Mouse (Mus musculus) retina, embryonic 14.5 days (tissue): ENCODE measurements at regions not wholly inside any gene's neighbourhood (a gene's known extent, or its start where the extent isn't known, plus 50 kb on each side); places are given as distances from the start of the nearest gene placed in this dataset.
"Not testable (repeated sequence)": the region's sequence is repeated elsewhere in the genome, so short reads cannot be mapped to it uniquely, and the experiment has no call there.

Source experiments
- DNase-seq: peaks from one replicate; pipeline ENCODE4 v3.0.0-alpha.2; 2015; ENCODE audit warnings: low spot score

DNA sequence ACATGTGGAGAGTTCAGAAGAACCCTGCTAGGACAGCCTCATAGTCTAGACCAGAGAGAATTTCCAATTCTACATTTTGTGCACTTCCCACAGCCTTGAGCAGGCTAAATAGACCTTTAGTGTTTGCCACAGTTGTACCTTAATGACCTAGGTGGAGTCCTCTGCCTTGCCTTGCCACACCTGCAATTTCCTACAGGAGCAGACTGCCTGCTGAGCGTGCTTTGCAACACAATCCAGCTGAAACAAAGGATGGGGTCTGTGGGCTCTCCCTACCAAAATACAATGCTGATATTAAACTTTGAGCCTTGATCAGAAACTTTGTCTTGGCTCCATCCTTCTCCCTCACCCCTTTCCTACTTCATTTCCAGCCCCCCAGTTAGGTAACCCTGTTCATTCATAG is 326.0 kb upstream of the Snx7 start:
- no peak for DNase-seq

DNA sequence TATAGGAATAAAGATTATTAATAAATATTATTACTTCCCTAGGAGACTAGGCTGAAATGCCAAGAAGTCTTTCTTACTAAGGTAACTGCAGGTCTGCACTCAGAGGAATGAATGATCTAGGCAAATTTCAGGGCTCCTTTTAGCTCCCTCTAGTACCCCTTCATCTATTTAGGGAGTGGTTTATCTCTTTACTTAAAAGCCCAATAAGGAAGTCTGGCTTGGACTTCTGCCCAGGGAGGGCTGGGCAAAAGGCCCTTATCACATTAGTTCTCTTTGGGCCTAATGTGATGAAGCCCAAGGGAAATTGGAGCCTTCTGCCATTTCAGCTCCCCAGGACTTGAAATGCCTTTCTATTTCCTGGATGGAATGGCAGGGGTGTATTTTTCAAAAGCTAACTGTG is 320.6 kb upstream of the Snx7 start:
- no peak for DNase-seq

- DNase-seq = no peak
These were observed 308.7 kb upstream of the Snx7 start for GRCm38 (mm10) chr3:118177446-118177845.

DNA sequence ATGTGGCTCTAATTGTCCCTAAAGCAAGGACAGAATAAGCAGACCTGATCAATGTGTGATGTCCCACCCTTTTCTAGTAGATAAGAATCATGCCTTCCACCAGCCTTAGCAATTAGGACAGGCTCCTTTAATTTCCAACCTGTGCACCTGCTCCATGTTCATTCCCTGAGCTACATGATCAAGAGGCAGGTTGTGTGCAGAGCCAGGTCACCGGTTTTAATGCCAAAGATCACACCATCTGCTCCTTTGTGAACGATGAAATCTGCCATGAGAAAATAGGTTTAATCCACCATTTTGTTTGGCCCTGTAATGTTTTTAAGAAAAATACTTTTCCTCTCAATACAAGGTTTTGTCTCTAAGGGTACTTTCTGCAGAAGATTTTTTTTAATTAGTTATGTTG is 294.2 kb upstream of the Snx7 start:
- no peak for DNase-seq

DNA sequence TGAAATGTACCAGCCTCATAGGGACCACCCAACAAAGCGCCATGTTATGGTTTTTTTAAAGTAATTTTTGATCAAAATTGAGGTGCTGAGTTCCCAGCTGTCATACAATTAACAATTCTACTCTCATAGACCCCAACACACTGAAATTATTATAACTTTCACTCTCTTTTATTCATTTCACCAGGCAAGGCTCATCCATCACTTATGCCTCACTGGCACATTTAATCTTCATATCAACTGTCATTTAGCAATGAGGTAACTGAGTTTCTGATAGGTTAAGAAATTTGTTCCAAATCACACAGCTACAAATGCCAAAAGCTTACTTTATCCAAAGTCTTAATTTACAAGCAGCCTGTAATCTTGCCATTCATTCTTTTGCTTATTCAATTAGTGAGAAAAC is 276.1 kb upstream of the Snx7 start:
- no peak for DNase-seq

DNA sequence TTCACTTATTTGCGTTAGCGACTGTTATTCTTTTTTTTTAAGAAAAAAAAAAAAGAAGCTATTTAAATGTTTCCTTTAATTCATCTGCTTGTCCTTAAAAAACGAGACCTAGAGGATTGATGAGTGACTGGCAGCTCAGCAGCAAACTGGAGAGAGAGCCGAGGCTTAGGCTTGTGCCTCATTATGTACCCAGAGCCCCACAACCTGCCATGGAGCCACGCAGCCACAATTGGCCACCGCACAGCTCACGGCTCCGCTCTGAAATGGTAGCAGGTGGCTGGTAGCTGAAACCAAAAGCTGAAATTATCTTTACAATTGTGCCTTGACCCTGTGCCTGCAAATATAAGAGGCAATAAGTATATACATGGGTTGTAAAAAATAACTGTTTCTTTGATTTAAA is 273.0 kb upstream of the Snx7 start:
- DNase-seq = no peak

DNA sequence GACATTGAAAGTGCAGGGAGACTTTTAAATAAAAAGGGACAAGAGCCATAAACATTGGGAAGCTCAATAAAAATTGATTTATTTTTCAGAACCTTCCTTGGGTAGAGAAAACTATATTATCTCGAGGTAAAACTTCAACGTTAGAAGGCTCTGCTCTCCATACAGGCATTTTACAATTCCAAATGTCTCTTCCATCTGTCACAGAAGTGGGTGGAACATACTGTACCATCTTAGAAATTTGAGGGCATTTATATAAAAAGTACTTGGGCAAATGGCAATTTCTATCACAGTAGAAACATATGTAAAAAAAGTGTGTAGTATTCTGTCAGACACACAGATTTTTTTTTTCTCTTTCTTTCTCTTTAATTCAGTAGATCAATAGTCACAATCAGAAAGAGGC is 271.4 kb upstream of the Snx7 start:
- no peak for DNase-seq

GRCm38 (mm10) chr3:118128349-118128748 is 259.6 kb upstream of the Snx7 start:
- not testable (repeated sequence) for DNase-seq

- no peak for DNase-seq
These were observed 233.9 kb upstream of the Snx7 start for GRCm38 (mm10) chr3:118102635-118103034.

GRCm38 (mm10) chr3:118084508-118084907 is 215.8 kb upstream of the Snx7 start:
- no peak for DNase-seq

DNA sequence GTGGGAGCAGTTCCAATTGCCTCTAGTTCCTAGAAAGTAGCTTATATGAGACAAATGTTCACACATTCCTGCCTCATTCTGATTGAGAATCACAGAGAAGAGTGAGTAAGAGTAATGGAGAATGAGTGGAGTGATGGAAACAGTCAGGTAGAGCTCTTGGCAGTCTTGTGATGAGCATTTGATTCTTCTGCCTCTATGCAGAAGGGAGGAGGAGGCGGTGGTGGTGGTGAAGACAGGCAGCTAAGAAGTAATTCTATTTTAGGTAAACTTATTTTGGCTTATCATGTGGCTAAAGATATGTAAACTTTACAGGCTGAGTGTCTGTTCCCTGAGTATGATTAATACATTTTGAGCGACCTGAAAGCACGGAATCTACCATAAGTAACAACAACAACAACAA is 203.6 kb upstream of the Snx7 start:
- DNase-seq = no peak

DNA sequence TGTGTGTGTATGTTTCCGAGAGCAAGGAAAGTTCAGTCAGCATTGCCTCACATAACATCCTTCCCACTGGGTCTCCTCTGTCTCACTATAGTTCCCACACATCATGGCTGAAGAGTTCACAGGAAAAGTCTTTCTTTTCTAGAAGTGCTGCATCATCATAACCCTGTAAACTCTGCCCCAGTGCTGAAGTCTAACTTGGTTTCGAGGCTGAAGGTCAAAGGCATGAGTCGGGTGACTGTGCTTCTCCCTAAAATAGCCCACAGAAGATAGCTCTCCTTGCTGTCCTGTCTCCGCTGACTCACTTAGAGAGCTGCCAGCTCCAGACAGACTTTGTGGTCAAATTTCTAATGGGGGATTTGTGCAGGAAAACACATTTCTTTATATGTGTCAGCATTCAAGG is 201.4 kb upstream of the Snx7 start:
- no peak for DNase-seq

DNA sequence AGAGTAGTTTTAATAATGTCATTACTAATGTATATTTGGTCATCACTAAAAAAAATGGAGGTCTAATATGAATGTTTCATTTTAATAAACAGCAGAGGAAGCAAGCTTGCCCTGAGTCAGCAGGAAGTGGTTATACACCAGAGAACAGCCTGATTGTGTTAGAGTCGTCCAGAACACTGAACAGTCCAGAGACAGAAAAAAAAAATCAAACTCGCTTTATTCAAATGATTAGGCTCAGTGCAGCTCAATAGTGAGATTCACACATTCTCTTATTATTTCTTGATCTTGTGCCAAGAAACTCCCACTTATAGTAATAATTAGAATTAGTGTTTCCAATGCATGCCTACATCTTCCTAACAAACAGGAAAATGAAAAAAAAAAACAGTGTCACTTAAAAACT is 194.9 kb upstream of the Snx7 start:
- DNase-seq = no peak

DNA sequence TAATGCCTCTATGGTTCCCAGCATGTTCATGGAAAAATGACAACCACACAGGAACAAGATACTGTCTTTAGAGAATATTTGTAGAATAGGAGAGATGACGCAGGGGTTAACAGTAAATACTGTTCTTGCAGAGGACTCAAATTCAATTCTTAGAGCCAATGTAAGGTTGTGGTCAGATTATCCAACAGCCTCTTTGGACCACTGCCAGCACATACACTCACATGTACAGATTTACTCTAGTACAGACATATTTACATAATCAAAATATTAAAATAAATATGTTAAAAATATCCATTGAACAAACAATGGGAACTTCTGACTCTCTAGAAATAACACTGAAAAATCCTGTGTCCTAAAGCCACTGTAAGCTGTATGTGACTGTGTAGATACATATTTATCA is 193.8 kb upstream of the Snx7 start:
- no peak for DNase-seq

GRCm38 (mm10) chr3:118047016-118047415 is 178.3 kb upstream of the Snx7 start:
- DNase-seq = no peak

DNA sequence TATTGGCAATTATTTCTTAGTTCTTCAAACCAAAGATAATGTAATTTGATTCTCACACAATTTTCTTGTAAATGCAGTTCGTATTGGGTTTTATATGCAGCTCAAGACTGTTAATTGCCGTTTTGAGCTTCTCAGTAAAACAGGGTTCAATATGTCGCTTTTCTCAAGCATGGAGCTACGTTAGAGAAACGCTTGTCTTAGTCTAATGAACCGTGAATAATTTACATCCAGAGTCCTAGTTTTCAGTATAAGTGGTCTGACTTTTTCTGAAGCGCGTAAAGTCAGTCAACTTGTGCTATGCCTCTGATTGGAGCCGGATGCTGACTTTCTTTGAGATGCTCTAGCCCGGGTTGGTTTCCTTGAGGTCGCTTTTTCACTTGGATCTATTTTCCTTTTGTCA is 177.8 kb upstream of the Snx7 start:
- peak; percentile 58 for DNase-seq

DNA sequence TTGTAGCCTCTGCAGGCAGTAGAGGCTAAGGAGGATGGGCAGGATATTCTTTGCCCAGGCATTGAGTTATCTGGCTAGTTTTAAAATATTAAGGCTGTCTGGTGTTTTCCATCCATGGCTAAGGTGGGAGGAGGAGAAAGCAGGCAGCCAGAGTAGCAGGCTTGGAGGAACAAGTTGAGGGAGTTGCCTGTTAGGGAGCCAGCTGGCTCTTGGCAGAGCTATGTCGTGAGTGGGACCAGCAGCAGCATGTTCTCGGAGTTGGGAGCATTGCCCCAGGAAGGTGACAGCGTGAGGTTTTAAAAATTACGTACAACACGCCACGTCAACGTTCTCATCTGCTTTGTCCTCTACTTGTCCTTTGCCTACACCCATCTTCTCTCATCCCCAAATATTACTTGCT is 167.8 kb upstream of the Snx7 start:
- no peak for DNase-seq

GRCm38 (mm10) chr3:117995401-117995800 is 126.7 kb upstream of the Snx7 start:
- peak; percentile 36 for DNase-seq

GRCm38 (mm10) chr3:117994110-117994509 is 125.4 kb upstream of the Snx7 start:
- peak; percentile 56 for DNase-seq

DNA sequence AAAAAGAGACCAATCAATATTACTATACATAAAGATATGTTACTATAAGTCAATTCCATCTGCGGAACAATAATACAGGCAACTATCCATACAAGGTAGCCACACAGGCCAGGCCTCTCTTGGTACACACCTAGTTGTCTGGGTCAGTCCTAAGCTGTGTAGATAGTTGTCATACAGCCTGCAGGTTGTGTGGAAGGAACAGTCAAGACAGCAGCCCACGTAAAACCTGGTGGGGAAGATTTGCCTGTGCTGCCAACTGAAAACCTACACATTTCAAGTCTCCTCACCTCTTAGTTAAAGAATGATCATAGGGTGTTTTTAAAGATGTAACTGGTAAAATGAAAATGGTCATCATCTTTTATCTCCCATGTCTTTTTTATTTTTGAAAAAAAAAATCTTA is 121.8 kb upstream of the Snx7 start:
- no peak for DNase-seq

- no peak for DNase-seq
These were observed 119.7 kb upstream of the Snx7 start for GRCm38 (mm10) chr3:117988443-117988842.

DNA sequence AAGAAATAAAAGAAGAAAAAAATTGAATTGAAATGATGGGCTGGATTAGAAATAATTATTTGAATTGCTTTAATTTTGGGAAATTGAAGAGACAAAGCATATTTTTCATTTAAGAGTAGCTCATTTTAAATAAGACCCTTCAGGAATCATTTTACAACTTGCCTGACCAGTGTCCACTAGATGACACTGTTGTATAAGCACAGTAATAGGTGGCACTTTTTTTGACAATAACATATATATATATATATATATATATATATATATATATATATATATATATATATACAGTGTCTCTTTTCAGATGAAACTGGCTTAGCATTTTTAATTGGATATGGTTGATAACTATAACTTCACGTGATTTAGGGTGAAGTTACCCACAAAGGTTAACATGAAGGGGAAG is 106.9 kb upstream of the Snx7 start:
- peak; percentile 63 for DNase-seq

DNA sequence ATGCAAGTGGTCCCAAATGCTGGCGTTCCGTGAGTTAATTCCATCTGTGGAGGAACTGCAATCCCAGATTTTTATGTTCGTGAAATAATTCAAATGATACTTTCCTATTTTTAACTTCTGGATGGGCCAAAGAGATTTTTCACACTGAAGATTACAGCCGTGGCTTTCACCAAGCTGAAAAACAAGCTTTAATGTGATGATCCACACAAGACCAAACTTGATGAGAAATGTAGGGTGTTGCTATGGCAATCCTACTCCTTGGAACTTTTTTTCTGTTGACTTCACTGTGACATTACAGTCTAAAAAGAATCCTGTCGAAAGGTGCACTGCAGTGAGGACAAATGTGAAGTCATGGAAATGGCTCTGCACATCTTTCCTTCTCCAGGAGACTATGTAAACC is 100.1 kb upstream of the Snx7 start:
- DNase-seq = no peak

- DNase-seq = no peak
These were observed 69.7 kb upstream of the Snx7 start for GRCm38 (mm10) chr3:117938426-117938825.

DNA sequence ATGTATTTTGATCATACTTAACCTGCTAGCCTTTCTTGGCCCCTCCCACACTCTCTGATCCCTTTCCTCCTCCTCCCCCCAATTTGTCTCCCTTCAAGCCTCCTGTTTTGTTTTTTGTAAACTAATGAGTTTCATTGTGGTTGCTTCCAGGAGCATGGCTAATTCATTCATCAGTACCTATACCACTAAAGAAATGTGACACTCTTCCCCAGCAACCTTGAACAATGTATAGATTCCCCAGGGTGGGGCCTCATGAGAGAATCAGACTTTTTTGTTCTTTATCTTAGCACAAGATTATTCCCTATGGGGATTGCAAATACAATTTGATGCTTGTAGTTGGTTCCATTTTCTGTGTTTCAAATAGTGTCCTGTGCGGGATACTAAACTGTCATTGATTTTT is 58.8 kb upstream of the Snx7 start:
- DNase-seq = peak; percentile 52
